Mouse (Mus musculus): ENCODE measurements around the gene Kat6b. TPM values are rescaled to one million over a fixed set of nuclear protein-coding genes. Genes with fewer than 3 reads are reported as not detected.

Gene Kat6b
- total RNA-seq, 2 experiments from 2014 or later = 80.4 to 91.7 TPM

GRCm38 (mm10) chr14:21695020-21695419 lies 213.8 kb downstream of the Kat6b start:
- DNase-seq = no peak
- intact Hi-C loops (cut with DNase I) = no loop called here

GRCm38 (mm10) chr14:21696186-21696830 lies 215.1 kb downstream of the Kat6b start:
- intact Hi-C loops (cut with DNase I) = no loop called here

GRCm38 (mm10) chr14:21702691-21703090 lies 221.5 kb downstream of the Kat6b start:
- intact Hi-C loops (cut with DNase I) = no loop called here
- no peak for DNase-seq

More at GRCm38 (mm10) chr14:21696186-21696830, 215.1 kb downstream of the Kat6b start:
- DNase-seq = no peak

GRCm38 (mm10) chr14:21703255-21703654 lies 222.0 kb downstream of the Kat6b start:
- DNase-seq = no peak
- intact Hi-C loops (cut with DNase I) = no loop called here

- intact Hi-C loops (cut with DNase I) = no loop called here
- DNase-seq = no peak
Measured at GRCm38 (mm10) chr14:21705462-21705861, 224.2 kb downstream of the Kat6b start.

- intact Hi-C loops (cut with DNase I) = no loop called here
- DNase-seq = peak; percentile 41
Measured at GRCm38 (mm10) chr14:21706759-21707571, 225.7 kb downstream of the Kat6b start.

- intact Hi-C loops (cut with DNase I) = no loop called here
- DNase-seq = no peak
Measured at GRCm38 (mm10) chr14:21709545-21709944, 228.3 kb downstream of the Kat6b start.

GRCm38 (mm10) chr14:21711231-21711630 lies 230.0 kb downstream of the Kat6b start:
- intact Hi-C loops (cut with DNase I) = no loop called here
- no peak for DNase-seq

- DNase-seq = no peak
- intact Hi-C loops (cut with DNase I) = no loop called here
Measured at GRCm38 (mm10) chr14:21714486-21714885, 233.3 kb downstream of the Kat6b start, which contains the start of gene Dupd1. Dupd1 (minus strand) TSS chr14:21714576.

- intact Hi-C loops (cut with DNase I) = no loop called here
- peak; percentile 45 for DNase-seq
Measured at GRCm38 (mm10) chr14:21719646-21720383, 238.6 kb downstream of the Kat6b start.

GRCm38 (mm10) chr14:21720430-21721205 lies 239.4 kb downstream of the Kat6b start:
- DNase-seq = no peak
- intact Hi-C loops (cut with DNase I) = no loop called here

Other genes with a start within 250 kb of the Kat6b start
- not detected for gene Dupd1, start 233.1 kb downstream of the Kat6b start, total RNA-seq (2021)